Mouse (Mus musculus) embryo, embryonic 9.5 days (tissue): ENCODE measurements around the gene Cux1.
"Not testable (repeated sequence)": the region's sequence is repeated elsewhere in the genome, so short reads cannot be mapped to it uniquely, and the experiment has no call there.

Experiments used
- DNase-seq: peaks from one replicate; pipeline ENCODE4 v3.0.0-alpha.2; 2017; ENCODE audit errors: extremely low spot score

Cux1 gene

DNA sequence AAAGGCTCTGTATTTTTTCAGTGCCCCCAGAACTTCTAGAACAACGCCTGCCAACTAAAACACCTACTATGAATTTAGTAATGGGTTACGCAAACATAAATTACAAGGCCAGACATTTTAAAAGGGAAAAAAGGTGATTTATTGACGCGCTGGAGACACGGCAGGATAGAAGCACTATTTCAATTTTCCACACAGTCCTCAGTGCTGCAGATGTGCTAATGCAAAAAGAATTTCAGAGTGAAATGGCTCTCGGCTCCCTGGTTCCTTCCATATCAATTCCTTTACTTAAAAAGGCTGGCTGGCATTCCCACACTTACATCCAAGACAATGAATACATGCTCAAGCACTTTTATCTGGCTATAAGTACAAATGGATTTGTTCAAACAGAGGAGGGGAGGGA, 94.4 kb downstream of the Cux1 start:
- no peak for DNase-seq

DNA sequence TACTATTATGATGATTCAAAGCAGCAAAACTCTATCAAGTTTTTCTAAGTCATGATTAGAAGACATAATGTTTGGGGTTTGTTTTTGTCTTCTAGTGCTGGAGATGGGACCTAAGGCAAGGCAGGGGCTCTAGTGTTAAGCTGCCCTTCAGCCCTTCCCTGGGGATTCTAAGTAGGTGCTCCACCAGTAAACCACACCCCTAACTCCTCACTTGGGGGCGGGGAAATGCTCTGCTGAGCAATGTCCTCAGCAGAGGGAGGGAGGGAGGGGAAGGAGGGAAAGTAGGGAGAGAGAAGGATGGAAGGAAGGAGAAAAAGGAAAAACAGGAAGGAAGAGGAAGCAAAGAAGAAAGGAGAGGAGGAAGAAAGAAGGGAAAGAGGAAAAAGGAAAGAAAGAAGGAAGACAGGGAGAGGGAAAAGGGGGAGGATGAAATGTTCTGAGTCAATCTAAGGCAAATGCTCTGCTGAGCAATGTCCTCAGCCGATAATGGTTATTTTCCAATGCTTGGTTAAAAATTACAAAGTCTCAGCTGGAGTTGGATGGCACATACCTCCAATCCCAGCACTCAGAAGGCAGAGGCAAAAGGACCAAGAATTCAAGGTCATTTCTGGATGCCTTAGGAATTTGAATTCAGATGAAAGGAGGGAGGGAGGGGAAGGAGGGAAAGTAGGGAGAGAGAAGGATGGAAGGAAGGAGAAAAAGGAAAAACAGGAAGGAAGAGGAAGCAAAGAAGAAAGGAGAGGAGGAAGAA, 96.1 kb downstream of the Cux1 start:
- not testable (repeated sequence) for DNase-seq

DNA sequence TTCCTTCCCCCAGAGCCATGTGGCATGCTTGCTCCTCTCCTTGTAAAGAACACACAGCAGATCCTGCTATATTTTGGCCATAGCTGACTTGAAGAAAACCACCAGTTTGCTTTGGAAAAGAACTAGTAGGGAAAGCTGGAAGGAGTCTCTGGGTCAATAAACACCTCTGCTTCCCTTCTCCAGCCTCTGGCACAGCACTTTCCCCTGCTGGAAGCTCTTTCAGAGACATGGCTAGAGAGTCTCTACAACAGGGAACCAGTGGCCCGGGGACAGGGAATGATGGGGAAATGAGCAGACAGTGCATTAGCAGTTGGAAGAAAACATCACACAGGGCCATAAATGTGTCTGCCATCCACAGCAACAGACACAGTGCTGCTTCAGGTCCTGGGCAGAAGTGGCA, 98.0 kb downstream of the Cux1 start:
- DNase-seq, result no peak

DNA sequence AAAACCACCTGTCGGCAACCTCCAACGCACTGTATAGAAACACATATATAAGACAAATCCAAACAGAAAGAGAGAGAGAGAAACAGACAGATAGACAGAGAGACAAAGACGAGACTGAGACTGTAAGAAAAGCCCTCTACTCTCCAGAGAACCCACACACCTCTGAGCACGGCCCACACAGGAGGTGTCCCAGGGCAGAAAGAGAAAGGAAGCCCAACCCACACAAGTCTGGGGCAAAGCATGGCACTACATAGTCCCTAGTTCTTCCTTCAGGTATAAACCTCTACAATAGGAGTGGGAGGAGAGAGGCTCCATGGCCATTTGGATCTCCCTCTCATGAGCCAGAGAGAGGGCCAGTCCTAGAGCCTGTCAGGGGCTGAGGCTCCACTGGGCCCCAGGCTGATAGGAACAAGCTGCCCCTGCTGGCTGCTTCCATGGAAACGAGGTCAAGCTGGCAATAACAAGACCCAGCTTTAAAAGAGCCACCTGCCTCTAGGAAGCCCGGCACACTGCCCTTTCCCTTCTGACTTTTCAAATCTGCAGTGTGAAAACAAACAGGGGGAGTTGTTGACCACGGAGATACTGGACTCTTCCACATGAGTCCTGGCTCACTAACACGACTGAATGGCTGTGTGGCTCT, 99.8 kb downstream of the Cux1 start:
- peak; percentile 77 for DNase-seq

DNA sequence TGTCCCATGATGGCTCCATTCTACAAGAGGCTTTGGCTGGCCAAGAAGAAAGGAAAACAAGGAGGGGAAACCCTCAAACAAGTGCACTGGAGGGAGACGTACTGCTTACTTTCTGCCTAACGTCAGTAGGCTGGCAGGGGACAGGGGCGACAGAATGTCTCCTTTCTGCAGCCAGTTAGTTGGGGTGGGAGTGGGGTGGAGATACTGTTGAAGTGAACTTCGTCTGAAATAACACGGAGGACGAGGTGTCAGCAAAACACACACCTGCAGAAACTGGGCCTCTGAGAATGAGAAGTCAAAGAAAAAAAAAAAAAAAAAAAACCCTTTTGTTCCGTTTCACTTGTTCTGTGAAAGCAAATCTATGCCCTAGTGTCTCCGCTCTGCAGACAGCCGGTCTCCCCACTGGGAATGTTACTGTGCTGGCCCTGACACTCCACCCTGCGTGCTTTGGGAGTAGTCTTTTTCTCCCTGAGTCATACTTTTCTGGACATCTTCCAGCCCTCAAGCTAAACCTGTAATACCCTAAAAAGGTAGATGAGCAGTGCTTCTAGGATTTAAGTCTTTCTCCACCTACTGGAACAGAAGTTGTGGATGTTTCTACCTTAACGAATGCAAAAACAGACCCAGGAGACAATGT, 101.4 kb downstream of the Cux1 start:
- no peak for DNase-seq

GRCm38 (mm10) chr5:136465366-136465765, 101.9 kb downstream of the Cux1 start:
- no peak for DNase-seq

DNA sequence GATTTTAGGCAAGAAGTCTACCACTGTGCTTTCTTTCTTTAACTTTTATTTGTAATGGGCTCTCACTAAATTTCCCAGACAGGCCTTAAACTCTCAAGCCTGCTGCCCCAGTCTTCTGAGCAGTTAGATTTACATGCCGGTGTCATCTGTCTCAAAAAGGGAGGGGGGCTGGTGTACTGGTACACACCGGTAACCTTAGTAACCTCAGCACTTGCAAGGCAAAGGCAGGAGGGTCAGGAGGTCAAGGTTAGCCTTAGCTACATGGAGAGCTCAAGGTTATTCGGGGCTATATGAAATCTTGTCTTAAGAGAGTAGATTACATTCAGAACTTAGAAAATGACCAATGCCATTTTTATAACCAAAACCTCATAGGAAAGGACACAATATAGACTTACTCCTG, 102.4 kb downstream of the Cux1 start:
- peak; percentile 22 for DNase-seq

GRCm38 (mm10) chr5:136464128-136464527, 103.2 kb downstream of the Cux1 start:
- DNase-seq, result no peak

- DNase-seq, result no peak
Observed at GRCm38 (mm10) chr5:136462613-136463012, 104.7 kb downstream of the Cux1 start.

GRCm38 (mm10) chr5:136459901-136460300, 107.4 kb downstream of the Cux1 start:
- no peak for DNase-seq

DNA sequence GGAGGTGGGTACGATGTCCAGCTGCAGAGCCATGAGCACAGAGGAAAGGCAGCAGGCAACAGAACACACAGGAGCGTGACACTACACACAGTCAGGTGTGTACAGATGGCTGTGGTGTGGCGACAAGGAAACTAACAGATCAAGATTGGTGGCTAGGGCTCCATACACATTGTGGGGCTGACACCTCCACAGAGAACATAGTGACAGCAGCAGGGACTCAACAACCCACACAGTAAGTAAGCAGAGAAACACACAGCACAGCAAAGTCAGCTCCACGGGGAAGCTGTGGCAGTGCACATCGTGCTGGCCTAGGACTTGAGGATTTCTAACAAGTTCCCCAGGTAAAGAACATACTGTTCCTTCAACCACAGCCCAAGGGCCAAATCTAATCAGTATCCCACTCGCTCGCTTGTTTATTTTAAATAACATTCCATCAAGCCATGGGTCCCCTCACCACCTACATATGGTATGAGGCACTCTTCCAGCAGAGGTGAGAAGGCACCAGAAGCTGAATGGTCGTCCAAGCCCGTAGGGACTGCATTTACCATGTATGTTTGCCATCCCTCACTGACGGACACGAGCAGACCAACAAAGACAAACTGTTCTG, 108.3 kb downstream of the Cux1 start:
- no peak for DNase-seq

DNA sequence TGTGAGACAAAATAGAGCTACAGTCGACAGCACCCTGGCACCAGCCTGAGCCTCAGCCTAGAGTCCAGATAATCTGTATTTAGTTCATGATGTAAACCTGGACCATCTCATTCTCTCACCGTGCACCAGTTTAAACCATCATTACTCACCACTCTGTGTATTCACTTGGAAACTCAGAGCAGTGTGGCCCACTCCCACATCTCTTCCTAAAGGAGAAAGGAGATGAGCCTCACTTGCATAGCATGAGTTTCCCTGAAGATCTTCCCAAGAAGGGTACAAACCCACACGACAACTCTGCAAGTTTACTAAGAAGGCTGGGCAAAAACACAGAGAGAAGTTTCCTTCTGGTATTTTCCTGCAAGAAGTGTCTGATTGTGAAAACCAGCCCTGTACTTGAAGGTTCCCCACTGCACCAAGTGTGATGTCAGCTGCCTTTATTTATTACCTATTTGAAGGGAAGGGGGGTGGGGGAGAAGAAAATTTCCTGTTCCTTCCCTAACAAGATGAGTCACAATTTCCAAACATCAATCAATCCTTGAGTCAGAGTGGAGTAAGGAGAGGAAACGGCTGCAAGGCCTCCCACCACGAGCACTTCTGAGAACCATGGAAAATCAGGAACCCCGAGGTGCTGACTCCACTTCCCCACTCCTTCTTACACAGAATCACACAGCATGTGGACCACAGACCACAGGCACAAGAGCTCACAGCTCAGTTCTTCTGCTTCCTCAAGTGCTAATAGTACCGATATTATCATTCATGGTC, 109.0 kb downstream of the Cux1 start:
- peak; percentile 16 for DNase-seq

DNA sequence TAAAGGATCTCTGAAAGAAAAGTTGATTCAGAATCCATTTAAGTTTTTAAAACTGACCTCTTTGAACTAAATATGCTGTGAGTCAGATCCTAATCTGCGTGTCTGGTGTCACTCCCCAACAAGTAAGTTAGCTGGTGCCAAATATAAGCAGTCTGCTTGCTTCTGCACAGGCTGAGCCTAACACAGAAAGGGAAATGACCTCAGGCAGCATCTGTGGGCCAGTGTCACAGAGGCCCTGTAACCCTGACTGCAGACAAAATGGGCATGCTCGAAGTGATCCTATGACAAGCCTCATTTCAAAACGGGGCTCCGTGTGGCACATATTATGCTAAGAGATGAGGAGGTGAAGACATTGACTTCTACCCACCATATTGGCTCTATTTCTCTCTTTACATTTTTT, 110.9 kb downstream of the Cux1 start:
- DNase-seq, result no peak

- DNase-seq, result no peak
Observed at GRCm38 (mm10) chr5:136452681-136453080, 114.6 kb downstream of the Cux1 start.

GRCm38 (mm10) chr5:136449801-136450200, 117.5 kb downstream of the Cux1 start:
- no peak for DNase-seq

- DNase-seq, result no peak
Observed at GRCm38 (mm10) chr5:136445967-136446366, 121.3 kb downstream of the Cux1 start.

DNA sequence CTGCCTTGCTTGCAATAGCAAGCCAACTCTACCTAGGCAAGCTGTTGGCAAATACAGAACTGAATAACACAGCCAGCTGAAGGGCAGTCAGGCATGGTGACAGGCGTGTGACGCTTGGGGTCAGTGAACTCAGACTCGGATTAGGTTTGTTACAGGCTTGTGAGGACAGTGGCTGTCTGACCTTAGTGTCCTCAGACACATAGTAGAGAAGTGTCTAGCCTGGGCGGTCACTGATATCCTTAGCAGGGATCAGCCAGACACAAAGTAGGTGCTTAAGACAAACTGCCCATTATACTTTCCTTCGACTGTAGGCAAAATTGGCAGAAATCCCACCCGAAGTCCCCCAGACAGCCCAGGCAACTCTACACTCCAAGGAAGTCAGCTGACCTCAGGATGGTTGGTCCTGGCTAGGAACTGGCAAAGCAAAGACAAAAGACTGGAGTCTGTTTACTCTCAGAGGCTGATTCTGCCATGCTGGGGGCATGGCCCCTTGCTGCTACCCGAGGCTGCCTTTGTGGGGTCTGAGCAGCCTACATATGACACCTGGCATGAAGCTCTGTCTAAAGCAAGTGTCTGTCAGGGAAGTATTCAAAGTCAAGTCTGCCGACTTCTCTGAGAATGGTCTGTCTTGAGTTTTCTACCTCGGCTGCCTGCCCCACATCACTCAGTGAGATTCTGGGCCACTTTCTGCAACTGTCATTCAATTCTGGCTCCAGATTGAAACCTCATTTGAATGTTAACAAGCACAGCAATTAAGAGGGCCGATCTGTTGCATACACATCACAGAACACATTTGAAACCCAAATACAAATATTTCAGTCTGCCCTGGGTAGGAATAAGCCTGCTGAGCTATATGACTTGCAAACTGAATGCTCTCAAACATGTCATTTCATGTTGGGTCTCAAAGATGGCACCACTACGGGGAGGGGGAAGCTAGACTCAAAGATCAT, 124.8 kb downstream of the Cux1 start:
- no peak for DNase-seq

GRCm38 (mm10) chr5:136429647-136430046, 137.6 kb downstream of the Cux1 start:
- DNase-seq, result no peak

- DNase-seq, result peak; percentile 16
Observed at GRCm38 (mm10) chr5:136428498-136429060, 138.7 kb downstream of the Cux1 start.

DNA sequence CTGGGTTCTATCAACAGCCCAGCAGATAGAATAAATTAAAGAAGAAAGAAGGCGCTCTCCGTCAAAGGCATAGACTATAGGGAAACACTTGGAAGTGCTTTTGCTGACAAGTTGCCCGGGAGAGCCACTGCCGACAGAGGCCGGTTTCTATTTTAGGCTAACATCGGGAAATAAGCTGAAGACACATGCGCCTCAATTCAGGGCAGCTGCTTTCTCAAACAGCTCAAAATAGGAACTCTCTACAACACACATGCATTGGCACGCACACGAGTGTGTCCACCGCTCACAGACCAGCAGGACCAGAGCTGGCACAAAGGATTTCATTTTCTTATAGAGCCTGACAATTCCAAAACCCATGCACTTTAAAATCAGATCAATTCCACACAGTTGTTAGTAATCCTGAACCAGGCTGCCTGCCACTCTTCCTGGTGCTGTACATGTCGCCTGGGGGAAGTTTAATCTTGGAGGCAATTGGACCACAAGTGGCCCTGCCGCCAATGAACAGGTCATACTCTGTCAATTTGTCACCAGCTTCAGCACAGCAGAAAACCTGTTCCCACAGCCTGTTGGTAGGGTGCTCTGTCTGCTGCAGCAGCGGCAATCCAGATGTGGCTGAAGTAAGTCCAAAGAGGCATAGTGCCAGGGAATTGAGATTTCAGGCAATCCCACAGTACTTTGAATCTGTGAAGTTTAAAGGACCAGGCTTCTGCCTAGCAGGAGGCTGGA, 139.4 kb downstream of the Cux1 start:
- no peak for DNase-seq
